Mouse (Mus musculus): ENCODE data around the gene Man2a1.

GRCm38 (mm10) chr17:64681927-64682326, 81.4 kb downstream of the Man2a1 start:
- no peak for TF ChIP-seq CTCF (IDR thresholded peaks at IDR 0.05; ENCODE audit: borderline replicate concordance, control insufficient read depth, extremely low read depth, insufficient read depth, low read length, poor library complexity)
- TF ChIP-seq POLR2A (IDR thresholded peaks at IDR 0.05; ENCODE audit: control insufficient read depth, extremely low read depth, insufficient read depth, low read length, poor library complexity), result no peak
